Mouse (Mus musculus) ES-E14 (cell line): ENCODE measurements around the gene Rab40c. TPM values are rescaled to one million over a fixed set of nuclear protein-coding genes. Genes with fewer than 3 reads are reported as not detected.
A peak's percentile ranks its signal among the peaks of the same experiment; 100 is the strongest.

ENCODE experiments used
- DNase-seq: peaks from one replicate; pipeline ENCODE4 v3.0.0-alpha.2; 2013; ENCODE audit warnings: low read depth, low spot score
- H3K27ac ChIP-seq: 2 replicates; pipeline ENCODE4 v1.5.1; 2012; ENCODE audit warnings: low read depth, mild to moderate bottlenecking, low read length, moderate library complexity, mixed read lengths; ENCODE audit not compliant: poor library complexity, insufficient read depth, severe bottlenecking
- H3K36me3 ChIP-seq: 2 replicates; pipeline ENCODE4 v1.6.1; 2012; ENCODE audit warnings: mild to moderate bottlenecking, low read length, moderate library complexity, mixed read lengths; ENCODE audit not compliant: control insufficient read depth, poor library complexity, insufficient read depth, severe bottlenecking
- H3K4me1 ChIP-seq, 2 experiments: fragments of 150-350 bp in 1 of 2; sonication (generic) in 1 of 2; 2 replicates each; pipeline ENCODE4 v1.6.1; 2012; ENCODE audit warnings: low read length in 2 of 2, mild to moderate bottlenecking in 1 of 2, mixed read lengths in 1 of 2; ENCODE audit not compliant: control insufficient read depth in 2 of 2, insufficient read depth in 2 of 2, poor library complexity in 1 of 2
- H3K4me3 ChIP-seq, 2 experiments: fragments of 150-350 bp in 1 of 2; sonication (generic) in 1 of 2; 2 replicates each; pipeline ENCODE4 v1.5.1; 2012; ENCODE audit warnings: low read length in 2 of 2, low read depth in 1 of 2, mild to moderate bottlenecking in 1 of 2, mixed read lengths in 1 of 2; ENCODE audit not compliant: insufficient read depth in 1 of 2, poor library complexity in 1 of 2, severe bottlenecking in 1 of 2
- H3K9ac ChIP-seq: 2 replicates; pipeline ENCODE4 v1.6.1; 2012; ENCODE audit warnings: low read depth, mild to moderate bottlenecking, low read length, mixed read lengths; ENCODE audit not compliant: poor library complexity, insufficient read depth, severe bottlenecking
- H3K9me3 ChIP-seq: fragments of 150-350 bp; sonication (generic); 2 replicates; pipeline ENCODE4 v1.6.1; 2012; ENCODE audit warnings: low read depth, mild to moderate bottlenecking, low read length; ENCODE audit not compliant: control insufficient read depth, insufficient read depth
- CHD2 ChIP-seq: IDR thresholded peaks from 2 replicates; pipeline ENCODE4 v1.6.1; 2014; ENCODE audit warnings: mild to moderate bottlenecking, low read depth, low read length, inconsistent platforms
- HCFC1 ChIP-seq: IDR thresholded peaks from 2 replicates; pipeline ENCODE4 v1.6.1; 2012; ENCODE audit warnings: low read length, inconsistent platforms, borderline replicate concordance; ENCODE audit not compliant: insufficient read depth
- MAFK ChIP-seq: IDR thresholded peaks from 2 replicates; pipeline ENCODE4 v1.6.1; 2014; ENCODE audit warnings: mild to moderate bottlenecking, low read depth, low read length, inconsistent platforms; ENCODE audit not compliant: insufficient read depth
- ZC3H11A ChIP-seq: IDR thresholded peaks from 2 replicates; pipeline ENCODE4 v1.6.1; 2012; ENCODE audit warnings: low read depth, mild to moderate bottlenecking, inconsistent platforms, low read length, borderline replicate concordance
- ZNF384 ChIP-seq: IDR thresholded peaks from 2 replicates; pipeline ENCODE4 v1.6.1; 2012; ENCODE audit warnings: low read depth, low read length, inconsistent platforms
- in situ Hi-C, 2 experiments: fragments of 600-800 bp; cut with MboI; formaldehyde crosslinking; loops; one replicate each; pipeline ENCODE4 v1.15.1; 2025; ENCODE audit warnings: low sequenced_read_pairs in 2 of 2, inconsistent platforms in 1 of 2; ENCODE audit not compliant: unreplicated experiment in 2 of 2
- total RNA-seq: library from RNA; depleted of rRNA; stranded (reverse); fragments of 300-350 nt; gene quantifications from 2 replicates; pipeline ENCODE4 v1.2.3, GENCODE M21; 2012

Rab40c gene
- total RNA-seq, 1 experiment, result 15.7 TPM

DNA sequence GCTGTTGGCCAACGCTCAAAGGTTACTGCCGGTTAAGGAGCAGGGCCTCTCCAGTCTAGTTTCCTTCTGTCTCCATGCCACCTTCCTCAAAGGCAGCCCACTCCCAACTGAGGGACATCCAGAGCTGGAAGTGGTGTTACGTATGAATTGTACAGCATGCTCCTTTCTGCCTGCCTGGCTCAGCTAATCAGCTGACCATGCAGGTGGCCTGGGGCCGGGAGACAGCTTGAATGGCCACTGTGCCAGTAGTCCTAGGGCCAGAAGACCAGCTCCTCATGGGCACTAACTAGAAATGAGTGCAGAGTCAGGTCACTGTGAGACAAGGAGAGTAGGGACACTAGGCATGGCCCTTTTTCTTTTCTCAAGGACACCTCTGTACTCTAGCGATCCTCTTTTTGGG, 33.6 kb upstream of the Rab40c start:
- Histone ChIP-seq H3K9me3 (no peaks in the 10 kb centered on the region), H3K4me1 (peaks cover 0 to 4% of the 10 kb centered on the region in 2 experiments; a peak in 1 of 4 replicates), H3K36me3 (no peaks in the 10 kb centered on the region), H3K9ac (no peak overlapping the region), H3K27ac (no peak overlapping the region), H3K4me3 (no peak overlapping the region)
- in situ Hi-C loops, result no loop called here
- TF ChIP-seq CHD2, result no peak
- TF ChIP-seq ZNF384, result no peak
- TF ChIP-seq HCFC1, result no peak
- DNase-seq, result no peak

DNA sequence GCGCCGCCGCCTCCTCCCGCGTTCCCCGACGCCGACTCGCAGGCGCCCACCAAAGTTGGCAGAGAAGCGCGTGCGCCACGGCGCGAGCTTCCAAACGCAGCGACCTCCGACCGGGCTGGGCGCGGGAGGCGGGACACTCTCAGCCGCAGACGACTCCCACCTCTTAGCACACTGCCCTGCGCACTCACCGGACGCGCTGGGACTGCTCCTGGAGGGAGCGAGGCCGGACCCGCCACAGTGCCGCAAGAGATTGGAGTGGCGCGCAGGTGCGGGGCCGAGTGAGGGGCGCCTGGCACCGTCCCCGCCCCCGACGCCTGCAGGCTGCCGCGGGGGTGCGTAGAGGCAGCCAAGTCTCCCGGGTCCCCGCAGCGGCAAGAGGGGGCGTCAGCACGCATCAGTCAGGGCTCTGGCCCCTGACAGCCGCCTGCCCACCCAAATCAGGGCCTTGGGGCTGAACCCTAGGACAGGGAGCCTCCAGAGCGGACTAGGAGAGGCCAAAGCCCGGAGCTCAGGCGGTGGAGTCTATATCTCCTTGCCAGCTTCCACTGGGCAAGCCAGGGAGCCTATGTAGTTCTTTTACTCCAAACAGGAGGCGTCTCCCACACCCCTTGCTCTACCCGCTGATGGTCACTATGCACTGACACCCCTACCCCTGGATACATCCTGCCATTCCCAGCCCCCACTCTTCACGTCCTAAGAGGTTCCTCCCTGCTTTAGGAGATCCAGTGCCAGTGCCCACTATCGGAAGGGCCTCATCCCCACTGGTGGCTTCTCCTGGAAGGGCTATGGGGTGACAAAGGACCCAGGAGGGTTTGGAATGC, 32.5 kb upstream of the Rab40c start, which contains the start of gene A930017K11Rik:
Gene A930017K11Rik (minus strand): TSS at position 763 of the 821 bp plus-strand sequence.
- Histone ChIP-seq H3K4me1 (peaks cover 0 to 3% of the 10 kb centered on the region in 2 experiments; a peak in 1 of 4 replicates), H3K36me3 (no peaks in the 10 kb centered on the region), H3K9me3 (no peaks in the 10 kb centered on the region), H3K9ac (peak within 1 kb of the TSS; percentile 42), H3K27ac (no peak within 1 kb of the TSS), H3K4me3 (peak within 1 kb of the TSS; percentile 74 to 75)
- TF ChIP-seq HCFC1, result no peak
- no peak for TF ChIP-seq ZC3H11A
- TF ChIP-seq ZNF384, result no peak
- TF ChIP-seq CHD2, result no peak
- TF ChIP-seq MAFK, result no peak
- DNase-seq, result no peak
- in situ Hi-C loops, result no loop called here

DNA sequence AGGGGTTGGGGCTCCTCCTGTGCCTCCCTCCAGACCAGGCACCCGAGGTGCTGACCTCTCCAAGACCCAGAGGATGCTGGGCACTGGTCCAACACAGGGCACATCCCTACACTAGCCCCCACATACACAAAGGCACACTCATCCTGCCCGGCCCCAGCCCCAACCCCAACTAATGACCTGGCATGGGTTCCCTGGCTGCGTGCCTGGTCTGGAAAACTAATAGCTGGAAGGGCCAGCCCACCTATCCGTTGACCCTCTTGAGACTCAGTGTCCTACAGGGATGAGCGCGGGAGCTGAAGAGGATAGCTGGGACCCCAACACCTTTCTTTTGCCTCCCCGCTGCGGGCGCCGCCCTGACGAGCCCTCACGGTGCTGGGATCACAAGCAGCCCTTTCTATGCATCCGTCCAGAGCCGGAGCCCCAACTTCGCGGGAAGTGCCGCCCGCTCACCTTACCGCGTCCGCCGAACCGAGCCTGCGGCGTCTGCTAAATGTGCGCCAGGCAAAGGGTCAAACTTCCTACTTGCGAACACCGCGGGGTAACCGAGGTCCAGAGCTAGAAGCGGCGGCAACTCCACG, 31.8 kb upstream of the Rab40c start:
- TF ChIP-seq HCFC1, result no peak
- TF ChIP-seq CHD2, result no peak
- no peak for TF ChIP-seq MAFK
- TF ChIP-seq ZNF384, result no peak
- TF ChIP-seq ZC3H11A, result no peak
- Histone ChIP-seq H3K9me3 (no peaks in the 10 kb centered on the region), H3K36me3 (no peaks in the 10 kb centered on the region), H3K27ac (no peak overlapping the region), H3K4me3 (peak overlapping the region; percentile 74 to 75), H3K4me1 (peaks cover 0 to 3% of the 10 kb centered on the region in 2 experiments; a peak in 1 of 4 replicates), H3K9ac (peak overlapping the region; percentile 42)
- in situ Hi-C loops, result no loop called here
- no peak for DNase-seq

DNA sequence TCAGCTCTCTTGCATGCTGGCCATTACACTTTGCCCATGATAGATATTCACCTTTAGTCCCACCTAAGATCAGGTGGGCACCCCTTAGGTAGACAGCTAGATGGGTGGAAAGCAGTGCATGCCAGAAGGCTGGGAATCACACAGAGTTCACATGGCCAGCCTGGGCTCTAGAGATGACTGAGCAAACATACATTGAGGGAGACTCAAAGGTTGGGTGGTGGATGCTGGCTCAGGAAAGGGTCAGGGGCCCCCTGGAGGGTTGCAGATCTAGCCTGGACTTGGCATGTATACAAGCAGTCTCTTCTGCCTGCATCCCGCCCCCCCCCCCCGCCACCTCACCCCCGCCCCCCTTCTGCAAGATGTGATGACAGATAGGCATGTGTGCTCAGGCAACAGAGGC, 31.2 kb upstream of the Rab40c start:
- H3K4me3 ChIP-seq, result peak overlapping the region in 1 of 2 experiments; percentile 75; a peak in 2 of 4 replicates
- DNase-seq, result no peak
- H3K36me3 ChIP-seq, result no peaks in the 10 kb centered on the region
- in situ Hi-C loops, result no loop called here
- TF ChIP-seq ZC3H11A (no peak), HCFC1 (no peak), MAFK (no peak), CHD2 (no peak), ZNF384 (no peak)
- H3K27ac ChIP-seq, result no peak overlapping the region
- no peaks in the 10 kb centered on the region for H3K9me3 ChIP-seq
- no peak overlapping the region for H3K9ac ChIP-seq
- H3K4me1 ChIP-seq, result peaks cover 0 to 4% of the 10 kb centered on the region in 2 experiments; a peak in 1 of 4 replicates
